Mouse (Mus musculus): ENCODE results near the gene Mthfsd. TPM values are rescaled to one million over a fixed set of nuclear protein-coding genes. Genes with fewer than 3 reads are reported as not detected.

Mthfsd gene
- polyA plus RNA-seq, 1 experiment = 51.6 TPM

GRCm38 (mm10) chr8:121116591-121117185 is 8.5 kb upstream of the Mthfsd start:
- TF ChIP-seq POLR2A (IDR thresholded peaks at IDR 0.05; ENCODE audit: borderline replicate concordance, extremely low read depth, low read depth, low read length) = no peak
- no peak for TF ChIP-seq CTCF (IDR thresholded peaks at IDR 0.05; ENCODE audit: insufficient read depth, low read length)
- WGBS = 1% methylated on average over 55 of the region's 55 CpGs
- H3K4me1 ChIP-seq (ENCODE audit: control insufficient read depth, insufficient read depth, low read length) = no peaks in the 10 kb centered on the region
- H3K4me3 ChIP-seq (replicated peaks; ENCODE audit: extremely low read depth, low read depth, low read length) = no peak overlapping the region
- no peak for DNase-seq

- WGBS = 1% methylated on average over 25 of the region's 25 CpGs
- Histone ChIP-seq H3K4me3 (replicated peaks; ENCODE audit: extremely low read depth, low read depth, low read length) (peak within 1 kb of the TSS; percentile 59), H3K4me1 (ENCODE audit: control insufficient read depth, insufficient read depth, low read length) (no peaks in the 10 kb centered on the region)
- DNase-seq = peak; percentile 69
- TF ChIP-seq CTCF (IDR thresholded peaks at IDR 0.05; ENCODE audit: insufficient read depth, low read length) (no peak), POLR2A (IDR thresholded peaks at IDR 0.05; ENCODE audit: borderline replicate concordance, extremely low read depth, low read depth, low read length) (no peak)
These were observed 7.8 kb upstream of the Mthfsd start, which contains the start of gene Foxc2 for GRCm38 (mm10) chr8:121115948-121116347. Gene Foxc2 (plus strand): TSS chr8:121116171.

GRCm38 (mm10) chr8:121115136-121115535 is 6.9 kb upstream of the Mthfsd start:
- WGBS = 8% methylated on average over 25 of the region's 25 CpGs
- TF ChIP-seq POLR2A (IDR thresholded peaks at IDR 0.05; ENCODE audit: borderline replicate concordance, extremely low read depth, low read depth, low read length) (no peak), CTCF (IDR thresholded peaks at IDR 0.05; ENCODE audit: insufficient read depth, low read length) (no peak)
- no peak for DNase-seq
- Histone ChIP-seq H3K4me1 (ENCODE audit: control insufficient read depth, insufficient read depth, low read length) (no peaks in the 10 kb centered on the region), H3K4me3 (replicated peaks; ENCODE audit: extremely low read depth, low read depth, low read length) (no peak overlapping the region)

GRCm38 (mm10) chr8:121113261-121113660 is 5.1 kb upstream of the Mthfsd start:
- Histone ChIP-seq H3K4me3 (replicated peaks; ENCODE audit: extremely low read depth, low read depth, low read length) (no peak overlapping the region), H3K4me1 (ENCODE audit: control insufficient read depth, insufficient read depth, low read length) (no peaks in the 10 kb centered on the region)
- peak; percentile 98 for DNase-seq
- TF ChIP-seq CTCF (IDR thresholded peaks at IDR 0.05; ENCODE audit: insufficient read depth, low read length) = peak; percentile 96
- TF ChIP-seq POLR2A (IDR thresholded peaks at IDR 0.05; ENCODE audit: borderline replicate concordance, extremely low read depth, low read depth, low read length) = no peak
- WGBS = under 1% methylated on average over 21 of the region's 21 CpGs

- TF ChIP-seq POLR2A (IDR thresholded peaks at IDR 0.05; ENCODE audit: borderline replicate concordance, extremely low read depth, low read depth, low read length) (no peak), CTCF (IDR thresholded peaks at IDR 0.05; ENCODE audit: insufficient read depth, low read length) (no peak)
- WGBS = 31% methylated on average over 7 of the region's 7 CpGs
- H3K4me3 ChIP-seq (replicated peaks; ENCODE audit: extremely low read depth, low read depth, low read length) = no peak overlapping the region
- peaks cover 4% of the 10 kb centered on the region; the same call in 1 of the 2 replicates for H3K4me1 ChIP-seq (ENCODE audit: control insufficient read depth, insufficient read depth, low read length)
- DNase-seq = no peak
These were observed 3.1 kb upstream of the Mthfsd start for GRCm38 (mm10) chr8:121111145-121111907.

GRCm38 (mm10) chr8:121108657-121109056 is 465 bp upstream of the Mthfsd start:
- WGBS = 11% methylated on average over 5 of the region's 5 CpGs
- peaks cover 4% of the 10 kb centered on the region; the same call in 1 of the 2 replicates for H3K4me1 ChIP-seq (ENCODE audit: control insufficient read depth, insufficient read depth, low read length)
- TF ChIP-seq CTCF (IDR thresholded peaks at IDR 0.05; ENCODE audit: insufficient read depth, low read length) = no peak
- no peak for TF ChIP-seq POLR2A (IDR thresholded peaks at IDR 0.05; ENCODE audit: borderline replicate concordance, extremely low read depth, low read depth, low read length)
- peak overlapping the region; percentile 89 for H3K4me3 ChIP-seq (replicated peaks; ENCODE audit: extremely low read depth, low read depth, low read length)
- DNase-seq = no peak

GRCm38 (mm10) chr8:121104049-121104818 is 4.0 kb downstream of the Mthfsd start:
- no peak overlapping the region for H3K4me3 ChIP-seq (replicated peaks; ENCODE audit: extremely low read depth, low read depth, low read length)
- DNase-seq = peak; percentile 68
- peak; percentile 90 for TF ChIP-seq CTCF (IDR thresholded peaks at IDR 0.05; ENCODE audit: insufficient read depth, low read length)
- no peak for TF ChIP-seq POLR2A (IDR thresholded peaks at IDR 0.05; ENCODE audit: borderline replicate concordance, extremely low read depth, low read depth, low read length)
- peaks cover 4% of the 10 kb centered on the region; the same call in 1 of the 2 replicates for H3K4me1 ChIP-seq (ENCODE audit: control insufficient read depth, insufficient read depth, low read length)
- 46% methylated on average over 17 of the region's 17 CpGs for WGBS

GRCm38 (mm10) chr8:121093496-121093895 is 14.7 kb downstream of the Mthfsd start:
- TF ChIP-seq CTCF (IDR thresholded peaks at IDR 0.05; ENCODE audit: insufficient read depth, low read length) = no peak
- no peak for TF ChIP-seq POLR2A (IDR thresholded peaks at IDR 0.05; ENCODE audit: borderline replicate concordance, extremely low read depth, low read depth, low read length)
- peaks cover 13% of the 10 kb centered on the region; the same call in 1 of the 2 replicates for H3K4me1 ChIP-seq (ENCODE audit: control insufficient read depth, insufficient read depth, low read length)
- no peak for DNase-seq
- 64% methylated on average over 6 of the region's 6 CpGs for WGBS
- no peak overlapping the region for H3K4me3 ChIP-seq (replicated peaks; ENCODE audit: extremely low read depth, low read depth, low read length)

- no peak overlapping the region for H3K4me3 ChIP-seq (replicated peaks; ENCODE audit: extremely low read depth, low read depth, low read length)
- peaks cover 13% of the 10 kb centered on the region; the same call in 1 of the 2 replicates for H3K4me1 ChIP-seq (ENCODE audit: control insufficient read depth, insufficient read depth, low read length)
- peak; percentile 85 for DNase-seq
- TF ChIP-seq POLR2A (IDR thresholded peaks at IDR 0.05; ENCODE audit: borderline replicate concordance, extremely low read depth, low read depth, low read length) (no peak), CTCF (IDR thresholded peaks at IDR 0.05; ENCODE audit: insufficient read depth, low read length) (peak; percentile 93)
- WGBS = 0% methylated on average over 16 of the region's 16 CpGs
These were observed 15.6 kb downstream of the Mthfsd start for GRCm38 (mm10) chr8:121092627-121093026.
